Mouse (Mus musculus) thymus, adult 18-20 months (tissue): ENCODE data around the gene Prlhr.

ENCODE experiments used
- DNase-seq, 2 experiments: peaks; one replicate each; pipeline ENCODE4 v3.0.0; 2022; ENCODE audit warnings: mixed read lengths in 2 of 2

The Prlhr gene

GRCm38 (mm10) chr19:60468254-60468762 lies at the start of gene Prlhr:
Prlhr (minus strand) TSS chr19:60468304.
- no peak for DNase-seq

- DNase-seq = no peak
Observed at GRCm38 (mm10) chr19:60515064-60515463, 47.0 kb upstream of the Prlhr start.

GRCm38 (mm10) chr19:60513431-60513830 lies 45.3 kb upstream of the Prlhr start:
- no peak for DNase-seq

- no peak for DNase-seq
Observed at GRCm38 (mm10) chr19:60500209-60500608, 32.1 kb upstream of the Prlhr start.

- DNase-seq = no peak
Observed at GRCm38 (mm10) chr19:60497171-60497570, 29.1 kb upstream of the Prlhr start.

- DNase-seq = no peak
Observed at GRCm38 (mm10) chr19:60495772-60496171, 27.7 kb upstream of the Prlhr start.

GRCm38 (mm10) chr19:60489566-60489965 lies 21.5 kb upstream of the Prlhr start:
- DNase-seq = no peak

GRCm38 (mm10) chr19:60485261-60485660 lies 17.2 kb upstream of the Prlhr start:
- DNase-seq = no peak

GRCm38 (mm10) chr19:60478859-60479258 lies 10.8 kb upstream of the Prlhr start:
- no peak for DNase-seq

- no peak for DNase-seq
Observed at GRCm38 (mm10) chr19:60477788-60478187, 9.7 kb upstream of the Prlhr start.

- DNase-seq = no peak
Observed at GRCm38 (mm10) chr19:60468846-60469245, 742 bp upstream of the Prlhr start.

- no peak for DNase-seq
Observed at GRCm38 (mm10) chr19:60467588-60468007, 506 bp downstream of the Prlhr start.

- peak in 1 of 2 experiments; percentile 16 for DNase-seq
Observed at GRCm38 (mm10) chr19:60466953-60467570, 1.0 kb downstream of the Prlhr start.

GRCm38 (mm10) chr19:60465726-60466125 lies 2.4 kb downstream of the Prlhr start:
- no peak for DNase-seq

- DNase-seq = no peak
Observed at GRCm38 (mm10) chr19:60463896-60464295, 4.2 kb downstream of the Prlhr start.

- no peak for DNase-seq
Observed at GRCm38 (mm10) chr19:60463440-60463839, 4.7 kb downstream of the Prlhr start.

GRCm38 (mm10) chr19:60461476-60461875 lies 6.6 kb downstream of the Prlhr start:
- no peak for DNase-seq

GRCm38 (mm10) chr19:60459680-60460079 lies 8.4 kb downstream of the Prlhr start:
- DNase-seq = no peak

GRCm38 (mm10) chr19:60459071-60459470 lies 9.0 kb downstream of the Prlhr start:
- DNase-seq = no peak

- no peak for DNase-seq
Observed at GRCm38 (mm10) chr19:60455791-60456190, 12.3 kb downstream of the Prlhr start.

GRCm38 (mm10) chr19:60440531-60440930 lies 27.6 kb downstream of the Prlhr start:
- no peak for DNase-seq

- no peak for DNase-seq
Observed at GRCm38 (mm10) chr19:60440083-60440482, 28.0 kb downstream of the Prlhr start.

GRCm38 (mm10) chr19:60437566-60438241 lies 30.4 kb downstream of the Prlhr start:
- DNase-seq = no peak
